Comparison of ENCODE assay signal across 10 mouse cellular contexts in genomic region chr8:124318612-124319315, GRCm38 (mm10).
DNase-seq lines count a peak whose midpoint lies in the region; ATAC-seq and TF ChIP-seq lines count a peak whose summit lies in the region.
"Had no signal": no experiment of that assay in that cellular context is flagged by ENCODE, and none has a peak within 500 bp of the region (broad histone marks: within the 10 kb centered on the region; RNA-seq: fewer than 3 reads in every experiment).

No protein-coding gene starts in this region.

- no peak overlapping the region for H3K9ac ChIP-seq in heart, embryonic 11.5 days (ENCODE audit: low read depth, low read length)
- no peak overlapping the region for H3K9ac ChIP-seq in liver, embryonic 16.5 days (ENCODE audit: low read depth, low read length)
- H3K9ac ChIP-seq: midbrain, embryonic 12.5 days had no signal

- no peaks in the 10 kb centered on the region for H3K9me3 ChIP-seq in heart, embryonic 11.5 days (replicated peaks; ENCODE audit: control insufficient read depth, low read length)
- H3K9me3 ChIP-seq in liver, embryonic 16.5 days (replicated peaks; ENCODE audit: control insufficient read depth, low read length), result no peaks in the 10 kb centered on the region
- H3K9me3 ChIP-seq: midbrain, embryonic 12.5 days had no signal

- TF ChIP-seq CTCF in layer of hippocampus, adult 2 months (conservative IDR thresholded peaks at IDR 0.05), result no peak

- H3K4me1 ChIP-seq in heart, embryonic 11.5 days (ENCODE audit: control insufficient read depth, insufficient read depth, low read length), result peaks cover 51% of the 10 kb centered on the region
- H3K4me1 ChIP-seq in liver, embryonic 16.5 days (ENCODE audit: control insufficient read depth, low read depth, low read length), result peaks cover 25% of the 10 kb centered on the region

- H3K27ac ChIP-seq in heart, embryonic 11.5 days (ENCODE audit: low read depth, low read length), result 0 out of 2 replicates have a peak overlapping the region, but pooled peaks have one; percentile 10
- no peak overlapping the region for H3K27ac ChIP-seq in liver, embryonic 16.5 days (ENCODE audit: low read length)
- H3K27ac ChIP-seq in layer of hippocampus, adult 2 months, result no peak overlapping the region
- H3K27ac ChIP-seq: midbrain, embryonic 12.5 days had no signal

- WGBS in heart, embryonic 11.5 days (ENCODE audit: insufficient replicate concordance), result 49% methylated on average over 11 of the region's 11 CpGs
- 29% methylated on average over 11 of the region's 11 CpGs for WGBS in liver, embryonic 16.5 days (ENCODE audit: insufficient replicate concordance)

- peak; percentile 57 for DNase-seq in cerebellum, adult 9-10 months
- no peak for DNase-seq in cerebellum, adult 9-11 months
- DNase-seq in Muller cell, postnatal 12 days (ENCODE audit: inconsistent ontology term), result peak; percentile 88
- no peak for DNase-seq in spleen, postnatal 14 days (ENCODE audit: low spot score in 2 of 2)
- no peak for DNase-seq in kidney, adult 8-10 months
- no peak for DNase-seq in layer of hippocampus, adult 2 months (ENCODE audit: low spot score in 2 of 2)

- ATAC-seq in heart, embryonic 11.5 days (replicated peaks; ENCODE audit: insufficient number of reproducible peaks, low FRiP score, low TSS enrichment), result no peak
- peak; percentile 56 for ATAC-seq in liver, embryonic 16.5 days (ENCODE audit: low read depth)

- H3K27me3 ChIP-seq in heart, embryonic 11.5 days (ENCODE audit: control insufficient read depth, insufficient read depth, low read length), result no peaks in the 10 kb centered on the region
- no peaks in the 10 kb centered on the region for H3K27me3 ChIP-seq in liver, embryonic 16.5 days (ENCODE audit: control insufficient read depth, insufficient read depth, low read depth, low read length)
- H3K27me3 ChIP-seq: CH12.LX; midbrain, embryonic 12.5 days had no signal

- H3K36me3 ChIP-seq in heart, embryonic 11.5 days (ENCODE audit: control insufficient read depth, insufficient read depth, low read length), result 0 out of 2 replicates have a peak, but pooled peaks cover 3% of the 10 kb centered on the region
- H3K36me3 ChIP-seq in liver, embryonic 16.5 days (ENCODE audit: control insufficient read depth, insufficient read depth), result no peaks in the 10 kb centered on the region

- H3K4me2 ChIP-seq in heart, embryonic 11.5 days, result no peak overlapping the region
- no peak overlapping the region for H3K4me2 ChIP-seq in liver, embryonic 16.5 days (ENCODE audit: low read depth, low read length)
- H3K4me2 ChIP-seq: midbrain, embryonic 12.5 days had no signal

- no peak overlapping the region for H3K4me3 ChIP-seq in heart, embryonic 11.5 days (ENCODE audit: low read depth, low read length)
- H3K4me3 ChIP-seq in liver, embryonic 16.5 days (ENCODE audit: low read depth, low read length), result no peak overlapping the region
- no peak overlapping the region for H3K4me3 ChIP-seq in layer of hippocampus, adult 2 months
- H3K4me3 ChIP-seq: midbrain, embryonic 12.5 days had no signal

Comparison
In these comparisons a context has a peak if more than half of its experiments do, and no peak if none do; other contexts are left out.
1. DNase-seq: peak in cerebellum, adult 9-10 months (single experiment) and Muller cell, postnatal 12 days (single experiment); none in cerebellum, adult 9-11 months (single experiment), spleen, postnatal 14 days (0 of 2), kidney, adult 8-10 months (0 of 2) and layer of hippocampus, adult 2 months (0 of 2).